Mouse (Mus musculus) MN1 (cell line): ENCODE measurements around the gene Tmc8.
"Not testable (repeated sequence)": the region's sequence is repeated elsewhere in the genome, so short reads cannot be mapped to it uniquely, and the experiment has no call there.

Experiments
- DNase-seq: peaks from one replicate; pipeline ENCODE4 v3.0.0-alpha.2; 2016; ENCODE audit warnings: low spot score

The Tmc8 gene

GRCm38 (mm10) chr11:117796954-117797353 is 15.1 kb downstream of the Tmc8 start:
- no peak for DNase-seq

GRCm38 (mm10) chr11:117797511-117798159 is 15.8 kb downstream of the Tmc8 start, which contains the start of gene 6030468B19Rik:
Gene 6030468B19Rik (plus strand): TSS chr11:117797660.
- DNase-seq, result no peak

- no peak for DNase-seq
Measured at GRCm38 (mm10) chr11:117798160-117798541, 16.3 kb downstream of the Tmc8 start.

GRCm38 (mm10) chr11:117799174-117799573 is 17.3 kb downstream of the Tmc8 start:
- no peak for DNase-seq

GRCm38 (mm10) chr11:117800038-117800437 is 18.2 kb downstream of the Tmc8 start:
- DNase-seq, result no peak

- DNase-seq, result no peak
Measured at GRCm38 (mm10) chr11:117801650-117802049, 19.8 kb downstream of the Tmc8 start.

- DNase-seq, result no peak
Measured at GRCm38 (mm10) chr11:117803166-117803688, 21.4 kb downstream of the Tmc8 start.

GRCm38 (mm10) chr11:117806781-117807180 is 24.9 kb downstream of the Tmc8 start:
- DNase-seq, result no peak

- DNase-seq, result peak; percentile 74
Measured at GRCm38 (mm10) chr11:117809407-117810311, 27.8 kb downstream of the Tmc8 start, which contains the start of the genes Gm20708 and Syngr2. Gene Gm20708 (plus strand): TSS chr11:117809668. Gene Syngr2 (plus strand): TSS chr11:117809668.

GRCm38 (mm10) chr11:117810401-117811046 is 28.6 kb downstream of the Tmc8 start:
- peak; percentile 92 for DNase-seq

- no peak for DNase-seq
Measured at GRCm38 (mm10) chr11:117813867-117814266, 32.0 kb downstream of the Tmc8 start.

GRCm38 (mm10) chr11:117814704-117815366 is 33.0 kb downstream of the Tmc8 start:
- no peak for DNase-seq

- DNase-seq, result not testable (repeated sequence)
Measured at GRCm38 (mm10) chr11:117815850-117816249, 34.0 kb downstream of the Tmc8 start.

GRCm38 (mm10) chr11:117816389-117816996 is 34.6 kb downstream of the Tmc8 start:
- no peak for DNase-seq

GRCm38 (mm10) chr11:117819095-117819494 is 37.2 kb downstream of the Tmc8 start:
- no peak for DNase-seq

- DNase-seq, result no peak
Measured at GRCm38 (mm10) chr11:117820173-117820572, 38.3 kb downstream of the Tmc8 start.

GRCm38 (mm10) chr11:117821868-117822267 is 40.0 kb downstream of the Tmc8 start:
- DNase-seq, result no peak

GRCm38 (mm10) chr11:117822728-117823241 is 40.9 kb downstream of the Tmc8 start:
- peak; percentile 54 for DNase-seq

GRCm38 (mm10) chr11:117823411-117823810 is 41.5 kb downstream of the Tmc8 start:
- no peak for DNase-seq

- DNase-seq, result peak; percentile 88
Measured at GRCm38 (mm10) chr11:117824060-117824969, 42.4 kb downstream of the Tmc8 start.
